Mouse (Mus musculus) left cerebral cortex, postnatal 10 days (tissue): ENCODE data around the gene Ophn1. TPM values are rescaled to one million over a fixed set of nuclear protein-coding genes. Genes with fewer than 3 reads are reported as not detected.
A peak's percentile ranks its signal among the peaks of the same experiment; 100 is the strongest.

Experiments
- DNase-seq, 2 experiments: peaks; one replicate each; pipeline ENCODE4 v3.0.0; 2021 to 2022; ENCODE audit warnings: low spot score in 2 of 2, mixed read lengths in 1 of 2; ENCODE audit errors: extremely low spot score in 1 of 2
- intact Hi-C: fragments of 180-260 bp; cut with DNase I; formaldehyde crosslinking; loops from one replicate; pipeline ENCODE4 v1.15.1; 2025
- total RNA-seq, 2 experiments: library from RNA; stranded (reverse); gene quantifications; 2 replicates each; pipeline ENCODE4 v1.2.3; 2021

Ophn1 gene
- 10 to 100 TPM; 35.7 to 43.9 TPM for total RNA-seq

GRCm38 (mm10) chrX:98890406-98891116 is at the start of gene Ophn1:
TSS of gene Ophn1 (minus strand) at chrX:98891025.
- intact Hi-C loops: no loop called here
- DNase-seq: peak; percentile 70 to 86

- peak; percentile 89 to 92 for DNase-seq
- intact Hi-C loops: no loop called here
Measured at GRCm38 (mm10) chrX:98937555-98938294, 46.9 kb upstream of the Ophn1 start.

- intact Hi-C loops: no loop called here
Measured at GRCm38 (mm10) chrX:98936707-98937554, 46.1 kb upstream of the Ophn1 start.

GRCm38 (mm10) chrX:98936101-98936500 is 45.3 kb upstream of the Ophn1 start, which contains the start of gene Yipf6:
TSS of gene Yipf6 (plus strand) at chrX:98936316.
- DNase-seq: no peak
- intact Hi-C loops: no loop called here

More at GRCm38 (mm10) chrX:98936707-98937554, 46.1 kb upstream of the Ophn1 start:
- DNase-seq: peak; percentile 94 to 95

- intact Hi-C loops: no loop called here
Measured at GRCm38 (mm10) chrX:98919423-98919822, 28.6 kb upstream of the Ophn1 start.

GRCm38 (mm10) chrX:98908910-98909309 is 18.1 kb upstream of the Ophn1 start:
- intact Hi-C loops: no loop called here
- DNase-seq: no peak

More at GRCm38 (mm10) chrX:98919423-98919822, 28.6 kb upstream of the Ophn1 start:
- peak in 1 of 2 experiments; percentile 27 for DNase-seq

GRCm38 (mm10) chrX:98904226-98904625 is 13.4 kb upstream of the Ophn1 start:
- no peak for DNase-seq
- intact Hi-C loops: no loop called here

- intact Hi-C loops: no loop called here
- peak in 1 of 2 experiments; percentile 26 for DNase-seq
Measured at GRCm38 (mm10) chrX:98898307-98898706, 7.5 kb upstream of the Ophn1 start.

GRCm38 (mm10) chrX:98890072-98890405 is 786 bp downstream of the Ophn1 start:
- no peak for DNase-seq
- intact Hi-C loops: no loop called here

GRCm38 (mm10) chrX:98881983-98882382 is 8.8 kb downstream of the Ophn1 start:
- DNase-seq: no peak
- intact Hi-C loops: no loop called here

- intact Hi-C loops: no loop called here
- no peak for DNase-seq
Measured at GRCm38 (mm10) chrX:98881085-98881484, 9.7 kb downstream of the Ophn1 start.

- DNase-seq: no peak
- intact Hi-C loops: no loop called here
Measured at GRCm38 (mm10) chrX:98880314-98880713, 10.5 kb downstream of the Ophn1 start.

GRCm38 (mm10) chrX:98875144-98875543 is 15.7 kb downstream of the Ophn1 start:
- no peak for DNase-seq
- intact Hi-C loops: no loop called here

- intact Hi-C loops: no loop called here
- no peak for DNase-seq
Measured at GRCm38 (mm10) chrX:98874086-98874485, 16.7 kb downstream of the Ophn1 start.

GRCm38 (mm10) chrX:98872064-98872463 is 18.8 kb downstream of the Ophn1 start:
- intact Hi-C loops: no loop called here
- no peak for DNase-seq

- DNase-seq: no peak
- intact Hi-C loops: no loop called here
Measured at GRCm38 (mm10) chrX:98870541-98870940, 20.3 kb downstream of the Ophn1 start.

- no peak for DNase-seq
- intact Hi-C loops: no loop called here
Measured at GRCm38 (mm10) chrX:98869735-98870134, 21.1 kb downstream of the Ophn1 start.

GRCm38 (mm10) chrX:98869165-98869564 is 21.7 kb downstream of the Ophn1 start:
- intact Hi-C loops: no loop called here
- DNase-seq: no peak

GRCm38 (mm10) chrX:98860167-98860566 is 30.7 kb downstream of the Ophn1 start:
- intact Hi-C loops: no loop called here
- no peak for DNase-seq
